Mouse (Mus musculus) intestine, postnatal 0 days (tissue): ENCODE results near the gene Vcl. TPM values are rescaled to one million over a fixed set of nuclear protein-coding genes. Genes with fewer than 3 reads are reported as not detected.

ENCODE experiments used
- ATAC-seq: fragments of 200-750 bp; cut with Nextera tagmentation; 2 replicates; pipeline ENCODE4 v1.8.0; 2017; ENCODE audit warnings: mild to moderate bottlenecking, moderate TSS enrichment, moderate library complexity
- H3K27ac ChIP-seq: fragments of 300-500 bp; sonication (generic); 2 replicates; pipeline ENCODE4 v1.5.1; 2014; ENCODE audit warnings: mild to moderate bottlenecking, low read depth, low read length, moderate library complexity
- H3K27me3 ChIP-seq: fragments of 300-500 bp; sonication (generic); replicated peaks from 2 replicates; pipeline ENCODE4 v1.6.1; 2014; ENCODE audit warnings: low read length, mixed read lengths; ENCODE audit not compliant: control insufficient read depth, insufficient read depth
- H3K36me3 ChIP-seq: fragments of 300-500 bp; sonication (generic); 2 replicates; pipeline ENCODE4 v1.6.1; 2014; ENCODE audit warnings: mild to moderate bottlenecking, moderate library complexity; ENCODE audit not compliant: control insufficient read depth, insufficient read depth
- H3K4me1 ChIP-seq: fragments of 300-500 bp; sonication (generic); replicated peaks from 2 replicates; pipeline ENCODE4 v1.6.1; 2014; ENCODE audit warnings: antibody characterized with exemption, low read length, mixed read lengths; ENCODE audit not compliant: control insufficient read depth, insufficient read depth
- H3K4me2 ChIP-seq: fragments of 300-500 bp; sonication (generic); replicated peaks from 2 replicates; pipeline ENCODE4 v1.6.1; 2014; ENCODE audit warnings: low read depth, mild to moderate bottlenecking, moderate library complexity
- H3K4me3 ChIP-seq: fragments of 300-500 bp; sonication (generic); 2 replicates; pipeline ENCODE4 v1.5.1; 2014; ENCODE audit warnings: low read depth, low read length
- H3K9ac ChIP-seq: fragments of 300-500 bp; sonication (generic); 2 replicates; pipeline ENCODE4 v1.6.1; 2014; ENCODE audit warnings: mild to moderate bottlenecking, low read depth, low read length
- H3K9me3 ChIP-seq: fragments of 300-500 bp; sonication (generic); 2 replicates; pipeline ENCODE4 v1.6.1; 2016; ENCODE audit warnings: mixed run types; ENCODE audit not compliant: control insufficient read depth
- CTCF ChIP-seq: sonication (generic); IDR thresholded peaks from 2 replicates; pipeline ENCODE4 v1.5.1; 2016; ENCODE audit warnings: low read depth, mild to moderate bottlenecking, control low read depth, antibody characterized with exemption, moderate library complexity
- WGBS: fragments of 180-500 bp; shearing (Covaris S2); extraction: QIAGEN DNeasy Blood & Tissue Kit; methylation state at CpG from one replicate; pipeline ENCODE4 v1.1.7; 2014; 5-methylcytosine and 5-hydroxymethylcytosine counted together
- polyA plus RNA-seq: library from polyadenylated mRNA; unstranded; fragments of >200 nt; fragmentation: Nextera tagmentation; extraction: Ambion mirVana; gene quantifications from 2 replicates; pipeline ENCODE4 v1.2.1, GENCODE M21; 2015

The Vcl gene
- polyA plus RNA-seq, 1 experiment from 2014 or later: 33.9 TPM

DNA sequence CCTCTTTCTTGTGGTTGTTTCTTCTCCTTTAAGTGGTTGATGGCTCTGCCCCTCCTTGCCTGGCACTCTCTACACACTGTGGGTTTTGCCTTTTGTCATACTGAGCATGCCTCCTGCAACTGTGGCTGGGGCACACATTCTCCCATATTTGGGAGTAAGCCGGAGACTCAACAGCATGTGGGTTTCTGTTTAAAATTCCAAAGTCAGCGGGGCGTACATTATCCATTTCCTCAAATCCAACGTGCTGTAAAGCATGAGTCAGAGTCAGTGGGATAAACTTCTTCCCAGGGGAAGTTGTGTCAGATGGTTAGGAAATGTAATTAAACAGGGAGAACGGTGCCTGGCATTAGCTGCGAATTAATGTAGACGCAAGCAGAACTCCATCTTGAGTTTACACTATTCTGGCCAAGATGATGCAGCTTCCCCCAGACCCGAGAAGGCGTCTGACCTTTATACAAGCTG, 37.2 kb upstream of the Vcl start:
- no peaks in the 10 kb centered on the region for H3K27me3 ChIP-seq
- no peak overlapping the region for H3K4me2 ChIP-seq
- 29% methylated on average over 9 of the region's 9 CpGs for WGBS
- H3K4me3 ChIP-seq: no peak overlapping the region
- no peaks in the 10 kb centered on the region for H3K4me1 ChIP-seq
- H3K36me3 ChIP-seq: no peaks in the 10 kb centered on the region
- no peaks in the 10 kb centered on the region for H3K9me3 ChIP-seq
- peak; percentile 30; the same call in 1 of the 2 replicates for ATAC-seq
- H3K9ac ChIP-seq: no peak overlapping the region
- TF ChIP-seq CTCF: no peak
- H3K27ac ChIP-seq: no peak overlapping the region

DNA sequence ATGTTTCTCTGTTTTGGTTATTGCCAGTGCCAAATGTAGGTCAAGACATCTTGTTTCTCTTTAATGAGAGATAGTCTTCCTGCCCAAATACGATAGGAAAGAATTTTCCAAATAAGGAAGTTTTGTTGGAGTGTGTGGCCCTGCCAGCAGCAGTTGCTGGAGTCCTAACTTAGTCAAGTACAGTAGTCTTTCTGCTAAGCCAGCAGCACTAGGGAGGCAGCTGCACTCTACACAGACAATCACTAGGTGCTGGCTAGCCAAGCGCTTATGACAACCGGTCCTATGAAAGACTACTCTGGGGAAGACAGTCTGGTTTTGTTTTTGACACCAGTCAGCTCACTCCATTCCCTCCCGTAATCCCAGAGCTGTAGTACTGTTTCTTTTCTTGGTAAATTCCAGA, 35.4 kb upstream of the Vcl start:
- Histone ChIP-seq H3K4me1 (no peaks in the 10 kb centered on the region), H3K9ac (no peak overlapping the region), H3K27ac (no peak overlapping the region), H3K4me3 (no peak overlapping the region), H3K36me3 (no peaks in the 10 kb centered on the region), H3K9me3 (no peaks in the 10 kb centered on the region), H3K4me2 (no peak overlapping the region), H3K27me3 (no peaks in the 10 kb centered on the region)
- no peak for TF ChIP-seq CTCF
- no peak for ATAC-seq
- whole genome bisulfite sequencing: 54% methylated on average over 4 of the region's 4 CpGs

DNA sequence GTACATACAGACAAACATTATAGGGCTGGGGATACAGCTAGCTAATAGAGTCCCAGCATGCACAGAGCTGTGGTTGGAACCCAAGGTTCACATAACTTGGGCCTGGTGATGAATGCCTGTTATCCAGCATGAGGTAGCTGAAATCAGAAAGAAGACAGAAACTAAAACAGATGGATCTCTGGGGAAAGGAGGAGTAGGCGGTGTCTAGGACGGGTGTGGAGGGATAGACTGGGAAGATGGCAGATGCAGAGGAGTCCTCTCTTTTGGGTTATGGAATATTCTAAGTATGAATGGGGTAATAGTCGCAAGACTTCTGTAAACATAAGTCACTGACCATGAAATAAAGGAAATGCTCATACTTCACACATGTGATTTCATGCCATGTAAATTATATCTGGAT, 27.9 kb upstream of the Vcl start:
- Histone ChIP-seq H3K36me3 (no peaks in the 10 kb centered on the region), H3K4me1 (no peaks in the 10 kb centered on the region), H3K4me2 (no peak overlapping the region), H3K9me3 (no peaks in the 10 kb centered on the region), H3K9ac (no peak overlapping the region), H3K27ac (no peak overlapping the region), H3K27me3 (no peaks in the 10 kb centered on the region), H3K4me3 (no peak overlapping the region)
- TF ChIP-seq CTCF: no peak
- 92% methylated on average over 3 of the region's 3 CpGs for WGBS
- ATAC-seq: no peak

DNA sequence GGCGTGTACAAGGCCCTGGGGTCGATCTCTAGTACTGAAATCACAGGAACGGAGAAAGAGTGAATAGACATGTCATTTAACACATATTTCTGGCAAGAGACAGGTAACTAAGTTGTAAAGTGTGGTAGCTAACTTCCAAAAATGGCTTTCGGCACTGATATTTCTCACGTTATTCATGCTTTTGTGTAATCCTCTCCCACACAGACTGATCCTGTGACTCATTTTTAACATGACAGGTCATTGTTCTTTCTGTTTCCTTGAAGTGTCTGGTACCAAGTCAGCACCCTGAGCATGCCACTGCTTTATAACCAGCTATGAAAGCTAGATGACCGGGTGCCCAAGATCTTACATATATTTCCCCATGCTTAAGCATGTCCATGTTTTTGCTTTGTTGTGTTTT, 26.1 kb upstream of the Vcl start:
- H3K4me2 ChIP-seq: no peak overlapping the region
- no peak overlapping the region for H3K9ac ChIP-seq
- no peak overlapping the region for H3K4me3 ChIP-seq
- ATAC-seq: no peak
- H3K9me3 ChIP-seq: no peaks in the 10 kb centered on the region
- H3K27ac ChIP-seq: no peak overlapping the region
- 91% methylated on average over 6 of the region's 6 CpGs for WGBS
- H3K27me3 ChIP-seq: no peaks in the 10 kb centered on the region
- no peak for TF ChIP-seq CTCF
- H3K4me1 ChIP-seq: no peaks in the 10 kb centered on the region
- H3K36me3 ChIP-seq: no peaks in the 10 kb centered on the region

DNA sequence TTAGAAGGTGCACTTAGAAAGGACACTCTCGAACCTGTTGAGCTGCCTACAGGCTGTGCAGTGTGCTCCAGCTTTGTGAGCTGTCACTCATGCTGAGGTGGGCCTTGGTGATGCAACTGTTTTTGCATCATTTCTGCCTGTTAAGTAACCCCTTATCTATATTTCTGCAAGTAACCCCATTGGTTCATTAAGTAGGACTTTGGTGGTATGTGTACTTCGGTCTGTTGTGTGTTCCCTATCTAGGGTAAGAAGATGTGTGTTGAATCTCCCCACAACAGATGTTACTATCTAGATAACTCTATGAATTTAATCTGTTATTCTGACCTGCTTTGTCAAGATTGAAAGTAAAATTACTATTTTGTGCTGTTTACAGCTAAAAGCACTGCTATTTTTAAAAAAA, 17.4 kb upstream of the Vcl start:
- H3K9me3 ChIP-seq: no peaks in the 10 kb centered on the region
- no peak for TF ChIP-seq CTCF

DNA sequence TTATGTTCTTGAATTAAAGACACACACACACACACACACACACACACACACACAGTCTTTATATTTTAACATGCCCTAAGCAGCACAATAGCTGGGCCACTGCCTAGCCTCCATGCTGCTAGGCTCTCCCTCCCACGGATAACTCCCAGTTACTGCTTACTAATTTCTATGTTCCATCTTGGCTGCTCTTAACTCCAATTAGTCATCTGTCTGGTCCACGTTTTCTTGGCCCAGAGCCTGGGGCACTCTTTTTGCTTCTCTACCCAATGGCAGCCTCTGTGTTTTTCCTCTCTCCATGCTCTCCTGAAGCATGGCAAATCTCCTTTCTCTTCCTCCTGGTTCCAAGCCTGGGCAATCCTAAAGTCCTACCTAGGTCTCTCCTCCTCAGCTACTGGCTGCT, 14.8 kb upstream of the Vcl start:
- no peak for ATAC-seq
- no peak for TF ChIP-seq CTCF
- H3K4me2 ChIP-seq: no peak overlapping the region

More for the DNA sequence above, 17.4 kb upstream of the Vcl start:
- H3K4me1 ChIP-seq: no peaks in the 10 kb centered on the region
- 67% methylated on average over 2 of the region's 2 CpGs for WGBS
- no peaks in the 10 kb centered on the region for H3K27me3 ChIP-seq
- no peaks in the 10 kb centered on the region for H3K36me3 ChIP-seq
- no peak overlapping the region for H3K4me2 ChIP-seq
- no peak for ATAC-seq
- no peak overlapping the region for H3K27ac ChIP-seq
- no peak overlapping the region for H3K4me3 ChIP-seq
- H3K9ac ChIP-seq: no peak overlapping the region

More for the DNA sequence above, 14.8 kb upstream of the Vcl start:
- Histone ChIP-seq H3K27me3 (no peaks in the 10 kb centered on the region), H3K9me3 (no peaks in the 10 kb centered on the region), H3K4me3 (no peak overlapping the region), H3K27ac (no peak overlapping the region), H3K36me3 (no peaks in the 10 kb centered on the region), H3K9ac (no peak overlapping the region), H3K4me1 (no peaks in the 10 kb centered on the region)
- 44% methylated on average over 2 of the region's 2 CpGs for WGBS
